Mouse (Mus musculus) heart, postnatal 0 days (tissue): ENCODE measurements around the gene Fermt2. TPM values are rescaled to one million over a fixed set of nuclear protein-coding genes. Genes with fewer than 3 reads are reported as not detected.
"Not testable (repeated sequence)": the region's sequence is repeated elsewhere in the genome, so short reads cannot be mapped to it uniquely, and the experiment has no call there.

Experiments
- ATAC-seq: fragments of 200-750 bp; cut with Nextera tagmentation; 2 replicates; pipeline ENCODE4 v1.8.0; 2017; ENCODE audit warnings: low read depth, moderate number of reproducible peaks, moderate library complexity; ENCODE audit not compliant: insufficient read depth
- DNase-seq: peaks from one replicate; pipeline ENCODE4 v3.0.0-alpha.2; 2016; ENCODE audit warnings: low spot score
- H3K27ac ChIP-seq: fragments of 300-500 bp; sonication (generic); 2 replicates; pipeline ENCODE4 v1.5.1; 2014; ENCODE audit warnings: low read depth, mild to moderate bottlenecking
- H3K27me3 ChIP-seq: fragments of 300-500 bp; sonication (generic); 2 replicates; pipeline ENCODE4 v1.6.1; 2014; ENCODE audit warnings: low read length, mixed read lengths; ENCODE audit not compliant: control insufficient read depth, insufficient read depth
- H3K36me3 ChIP-seq: fragments of 300-500 bp; sonication (generic); replicated peaks from 2 replicates; pipeline ENCODE4 v1.6.1; 2014; ENCODE audit warnings: low read length, mixed read lengths; ENCODE audit not compliant: control insufficient read depth, insufficient read depth
- H3K4me1 ChIP-seq: fragments of 300-500 bp; sonication (generic); 2 replicates; pipeline ENCODE4 v1.6.1; 2014; ENCODE audit warnings: antibody characterized with exemption; ENCODE audit not compliant: control insufficient read depth, insufficient read depth
- H3K4me2 ChIP-seq: fragments of 300-500 bp; sonication (generic); 2 replicates; pipeline ENCODE4 v1.6.1; 2014; ENCODE audit warnings: low read depth, mild to moderate bottlenecking, low read length, moderate library complexity
- H3K4me3 ChIP-seq: fragments of 300-500 bp; sonication (generic); 2 replicates; pipeline ENCODE4 v1.5.1; 2014; ENCODE audit warnings: low read depth, low read length
- H3K9ac ChIP-seq: fragments of 300-500 bp; sonication (generic); replicated peaks from 2 replicates; pipeline ENCODE4 v1.6.1; 2014; ENCODE audit warnings: low read depth, low read length, mixed read lengths
- H3K9me3 ChIP-seq: fragments of 300-500 bp; sonication (generic); replicated peaks from 2 replicates; pipeline ENCODE4 v1.6.1; 2016; ENCODE audit warnings: low read length; ENCODE audit not compliant: control insufficient read depth
- CTCF ChIP-seq: IDR thresholded peaks from 2 replicates; pipeline ENCODE4 v1.5.1; 2016; ENCODE audit warnings: antibody characterized with exemption, control low read depth, low read depth
- EP300 ChIP-seq: IDR thresholded peaks from 2 replicates; pipeline ENCODE4 v1.6.1; 2016; ENCODE audit warnings: antibody characterized with exemption, low read depth
- WGBS: fragments of 180-500 bp; shearing (Covaris S2); extraction: QIAGEN DNeasy Blood & Tissue Kit; methylation state at CpG from one replicate; pipeline ENCODE4 v1.1.7; 2014; 5-methylcytosine and 5-hydroxymethylcytosine counted together
- polyA plus RNA-seq: library from polyadenylated mRNA; unstranded; fragments of >200 nt; fragmentation: Nextera tagmentation; extraction: Ambion mirVana; gene quantifications from 2 replicates; pipeline ENCODE4 v1.2.1, GENCODE M21; 2015
- total RNA-seq: library from RNA; depleted of rRNA; stranded (reverse); fragments of >200 nt; gene quantifications from 2 replicates; pipeline ENCODE4 v1.2.3, GENCODE M21; 2014; ENCODE audit warnings: low replicate concordance

Gene Fermt2
- total and polyA plus RNA-seq, 2 experiments from 2014 or later, result 119 to 221 TPM

- no peak for TF ChIP-seq CTCF
- no peak for TF ChIP-seq EP300
- no peaks in the 10 kb centered on the region for H3K9me3 ChIP-seq
- ATAC-seq (no peak), DNase-seq (no peak)
- H3K4me2 ChIP-seq, result no peak overlapping the region
- peak overlapping the region; percentile 64 for H3K27ac ChIP-seq
- WGBS, result 38% methylated on average over 9 of the region's 9 CpGs
- peaks cover 12% of the 10 kb centered on the region for H3K4me1 ChIP-seq
- peaks cover 42% of the 10 kb centered on the region for H3K36me3 ChIP-seq
- no peaks in the 10 kb centered on the region for H3K27me3 ChIP-seq
- no peak overlapping the region for H3K9ac ChIP-seq
- no peak overlapping the region for H3K4me3 ChIP-seq
Measured at GRCm38 (mm10) chr14:45478977-45479806, 50.7 kb downstream of the Fermt2 start.

- TF ChIP-seq EP300, result no peak
- no peak for TF ChIP-seq CTCF
- no peak for DNase-seq
- Histone ChIP-seq H3K9ac (no peak overlapping the region), H3K4me1 (peaks cover 12% of the 10 kb centered on the region), H3K27me3 (no peaks in the 10 kb centered on the region), H3K4me2 (no peak overlapping the region), H3K4me3 (no peak overlapping the region), H3K36me3 (peaks cover 46% of the 10 kb centered on the region), H3K27ac (peak overlapping the region; percentile 64), H3K9me3 (no peaks in the 10 kb centered on the region)
- no peak for ATAC-seq
- 23% methylated on average over 3 of the region's 3 CpGs for WGBS
Measured at GRCm38 (mm10) chr14:45478515-45478914, 51.4 kb downstream of the Fermt2 start.

- Histone ChIP-seq H3K36me3 (peaks cover 54% of the 10 kb centered on the region), H3K27me3 (no peaks in the 10 kb centered on the region), H3K9me3 (no peaks in the 10 kb centered on the region), H3K4me1 (peaks cover 12% of the 10 kb centered on the region), H3K4me2 (no peak overlapping the region), H3K9ac (no peak overlapping the region), H3K27ac (0 out of 2 replicates have a peak overlapping the region, but pooled peaks have one; percentile 4), H3K4me3 (no peak overlapping the region)
- DNase-seq (no peak), ATAC-seq (no peak)
- WGBS, result 22% methylated on average over 8 of the region's 8 CpGs
- no peak for TF ChIP-seq CTCF
- no peak for TF ChIP-seq EP300
Measured at GRCm38 (mm10) chr14:45477651-45478050, 52.3 kb downstream of the Fermt2 start.

GRCm38 (mm10) chr14:45476990-45477389, 52.9 kb downstream of the Fermt2 start:
- WGBS, result 80% methylated on average over 7 of the region's 7 CpGs
- no peak for ATAC-seq

GRCm38 (mm10) chr14:45472536-45472935, 57.4 kb downstream of the Fermt2 start:
- H3K4me3 ChIP-seq, result no peak overlapping the region
- 94% methylated on average over 10 of the region's 10 CpGs for WGBS
- DNase-seq (no peak), ATAC-seq (no peak)
- no peaks in the 10 kb centered on the region for H3K4me1 ChIP-seq
- H3K27me3 ChIP-seq, result no peaks in the 10 kb centered on the region
- H3K9ac ChIP-seq, result no peak overlapping the region
- H3K9me3 ChIP-seq, result no peaks in the 10 kb centered on the region
- peaks cover 73% of the 10 kb centered on the region for H3K36me3 ChIP-seq
- H3K4me2 ChIP-seq, result no peak overlapping the region
- no peak for TF ChIP-seq EP300
- TF ChIP-seq CTCF, result no peak
- no peak overlapping the region for H3K27ac ChIP-seq

More at GRCm38 (mm10) chr14:45476990-45477389, 52.9 kb downstream of the Fermt2 start:
- H3K9me3 ChIP-seq, result no peaks in the 10 kb centered on the region
- peaks cover 12% of the 10 kb centered on the region for H3K4me1 ChIP-seq
- no peak for DNase-seq
- H3K4me3 ChIP-seq, result no peak overlapping the region
- H3K36me3 ChIP-seq, result peaks cover 56% of the 10 kb centered on the region
- TF ChIP-seq EP300 (no peak), CTCF (no peak)
- no peak overlapping the region for H3K9ac ChIP-seq
- H3K27me3 ChIP-seq, result no peaks in the 10 kb centered on the region
- H3K4me2 ChIP-seq, result no peak overlapping the region
- no peak overlapping the region for H3K27ac ChIP-seq

- 95% methylated on average over 8 of the region's 8 CpGs for WGBS
- DNase-seq (no peak), ATAC-seq (no peak)
- Histone ChIP-seq H3K9ac (no peak overlapping the region), H3K9me3 (no peaks in the 10 kb centered on the region), H3K36me3 (peaks cover 87% of the 10 kb centered on the region), H3K4me1 (no peaks in the 10 kb centered on the region), H3K4me2 (no peak overlapping the region), H3K27me3 (no peaks in the 10 kb centered on the region), H3K27ac (no peak overlapping the region), H3K4me3 (no peak overlapping the region)
- peak; percentile 37; the same call in 1 of the 2 replicates for TF ChIP-seq CTCF
- TF ChIP-seq EP300, result no peak
Measured at GRCm38 (mm10) chr14:45469446-45469845, 60.5 kb downstream of the Fermt2 start.

- not testable (repeated sequence) for DNase-seq, H3K9me3 ChIP-seq, H3K27ac ChIP-seq, ATAC-seq, H3K4me3 ChIP-seq, H3K4me1 ChIP-seq, H3K4me2 ChIP-seq, H3K27me3 ChIP-seq, H3K9ac ChIP-seq
- WGBS, result 97% methylated on average over 8 of the region's 8 CpGs
- peaks cover 84% of the 10 kb centered on the region for H3K36me3 ChIP-seq
Measured at GRCm38 (mm10) chr14:45466371-45466770, 63.5 kb downstream of the Fermt2 start.
